Mouse (Mus musculus): ENCODE data around the gene Gfi1. TPM values are rescaled to one million over a fixed set of nuclear protein-coding genes. Genes with fewer than 3 reads are reported as not detected.

Gfi1 gene
- polyA plus RNA-seq, 1 experiment: 21.1 TPM

- TF ChIP-seq CTCF (IDR thresholded peaks at IDR 0.05; ENCODE audit: control insufficient read depth, insufficient read depth, low read length) (no peak), POLR2A (IDR thresholded peaks at IDR 0.05; ENCODE audit: borderline replicate concordance, control insufficient read depth, low read depth, low read length) (no peak)
- Histone ChIP-seq H3K27ac (ENCODE audit: control insufficient read depth, insufficient read depth, low read depth, low read length, poor library complexity) (no peak overlapping the region), H3K4me3 (replicated peaks; ENCODE audit: control insufficient read depth, low read depth, low read length) (no peak overlapping the region), H3K4me1 (ENCODE audit: control insufficient read depth, insufficient read depth, low read length) (peaks cover 3% of the 10 kb centered on the region)
- 90% methylated on average over 5 of the region's 5 CpGs for WGBS
Measured at GRCm38 (mm10) chr5:107687161-107687560, 38.7 kb downstream of the Gfi1 start.

GRCm38 (mm10) chr5:107684380-107684779, 41.5 kb downstream of the Gfi1 start:
- no peak overlapping the region for H3K27ac ChIP-seq (ENCODE audit: control insufficient read depth, insufficient read depth, low read depth, low read length, poor library complexity)
- 35% methylated on average over 2 of the region's 2 CpGs for WGBS
- peaks cover 3% of the 10 kb centered on the region for H3K4me1 ChIP-seq (ENCODE audit: control insufficient read depth, insufficient read depth, low read length)
- TF ChIP-seq CTCF (IDR thresholded peaks at IDR 0.05; ENCODE audit: control insufficient read depth, insufficient read depth, low read length) (0 out of 2 replicates have a peak, but pooled peaks have one; percentile 23), POLR2A (IDR thresholded peaks at IDR 0.05; ENCODE audit: borderline replicate concordance, control insufficient read depth, low read depth, low read length) (no peak)
- H3K4me3 ChIP-seq (replicated peaks; ENCODE audit: control insufficient read depth, low read depth, low read length): no peak overlapping the region

GRCm38 (mm10) chr5:107681300-107681699, 44.5 kb downstream of the Gfi1 start:
- no peak overlapping the region for H3K4me3 ChIP-seq (replicated peaks; ENCODE audit: control insufficient read depth, low read depth, low read length)
- no peak overlapping the region for H3K27ac ChIP-seq (ENCODE audit: control insufficient read depth, insufficient read depth, low read depth, low read length, poor library complexity)
- no peaks in the 10 kb centered on the region; the same call in none of the 2 replicates for H3K4me1 ChIP-seq (ENCODE audit: control insufficient read depth, insufficient read depth, low read length)
- WGBS: 54% methylated on average over 5 of the region's 5 CpGs
- TF ChIP-seq CTCF (IDR thresholded peaks at IDR 0.05; ENCODE audit: control insufficient read depth, insufficient read depth, low read length): no peak
- no peak for TF ChIP-seq POLR2A (IDR thresholded peaks at IDR 0.05; ENCODE audit: borderline replicate concordance, control insufficient read depth, low read depth, low read length)

GRCm38 (mm10) chr5:107678392-107678791, 47.4 kb downstream of the Gfi1 start:
- H3K4me3 ChIP-seq (replicated peaks; ENCODE audit: control insufficient read depth, low read depth, low read length): peak overlapping the region; percentile 59
- peak overlapping the region; percentile 32; the same call in 1 of the 2 replicates for H3K27ac ChIP-seq (ENCODE audit: control insufficient read depth, insufficient read depth, low read depth, low read length, poor library complexity)
- no peaks in the 10 kb centered on the region; the same call in none of the 2 replicates for H3K4me1 ChIP-seq (ENCODE audit: control insufficient read depth, insufficient read depth, low read length)
- TF ChIP-seq POLR2A (IDR thresholded peaks at IDR 0.05; ENCODE audit: borderline replicate concordance, control insufficient read depth, low read depth, low read length): no peak
- no peak for TF ChIP-seq CTCF (IDR thresholded peaks at IDR 0.05; ENCODE audit: control insufficient read depth, insufficient read depth, low read length)
- 24% methylated on average over 5 of the region's 5 CpGs for WGBS

Other genes with a start within 250 kb of the Gfi1 start
- gene Gm42669, start 218.4 kb downstream of the Gfi1 start, polyA plus RNA-seq (2011; ENCODE audit: insufficient read depth, insufficient read length, low replicate concordance, missing spikeins): not detected in 2 replicates
- gene 1700028K03Rik, start 191.3 kb downstream of the Gfi1 start, polyA plus RNA-seq (2011; ENCODE audit: insufficient read depth, insufficient read length, low replicate concordance, missing spikeins): not detected in 2 replicates
- gene Rpap2, start 128.7 kb downstream of the Gfi1 start, polyA plus RNA-seq (2011; ENCODE audit: insufficient read depth, insufficient read length, low replicate concordance, missing spikeins): 3.8 and 6.0 TPM in 2 replicates
- gene Glmn, start 128.1 kb downstream of the Gfi1 start, polyA plus RNA-seq (2011; ENCODE audit: insufficient read depth, insufficient read length, low replicate concordance, missing spikeins): 2.7 and 4.6 TPM in 2 replicates
- gene Ube2d2b, start 104.1 kb upstream of the Gfi1 start, polyA plus RNA-seq (2011; ENCODE audit: insufficient read depth, insufficient read length, low replicate concordance, missing spikeins): not detected in 2 replicates
- 48.1 and 50.0 TPM in 2 replicates for gene Evi5, start 149.1 kb upstream of the Gfi1 start, polyA plus RNA-seq (2011; ENCODE audit: insufficient read depth, insufficient read length, low replicate concordance, missing spikeins)
- 31.5 and 104 TPM in 2 replicates for gene Rpl5, start 174.5 kb upstream of the Gfi1 start, polyA plus RNA-seq (2011; ENCODE audit: insufficient read depth, insufficient read length, low replicate concordance, missing spikeins)

Measured in bone marrow, adult 2 months (tissue).